Mouse (Mus musculus) midbrain, embryonic 11.5 days (tissue): ENCODE results near the gene Hoxa13. TPM values are rescaled to one million over a fixed set of nuclear protein-coding genes. Genes with fewer than 3 reads are reported as not detected.

Experiments used
- ATAC-seq: fragments of 200-750 bp; cut with Nextera tagmentation; 2 replicates; pipeline ENCODE4 v1.8.0; 2017; ENCODE audit warnings: moderate TSS enrichment, moderate library complexity; ENCODE audit not compliant: low FRiP score
- DNase-seq: peaks from one replicate; pipeline ENCODE4 v3.0.0; 2015; ENCODE audit warnings: low spot score; ENCODE audit errors: missing footprints
- H3K27ac ChIP-seq: fragments of 300-500 bp; sonication (generic); 2 replicates; pipeline ENCODE4 v1.5.1; 2014; ENCODE audit warnings: low read depth, low read length
- H3K27me3 ChIP-seq: fragments of 300-500 bp; sonication (generic); 2 replicates; pipeline ENCODE4 v1.6.1; 2014; ENCODE audit warnings: mild to moderate bottlenecking, low read length, moderate library complexity, mixed read lengths; ENCODE audit not compliant: control insufficient read depth, insufficient read depth
- H3K36me3 ChIP-seq: fragments of 300-500 bp; sonication (generic); 2 replicates; pipeline ENCODE4 v1.6.1; 2014; ENCODE audit warnings: mild to moderate bottlenecking, low read length, moderate library complexity, mixed read lengths; ENCODE audit not compliant: control insufficient read depth, insufficient read depth
- H3K4me1 ChIP-seq: fragments of 300-500 bp; sonication (generic); 2 replicates; pipeline ENCODE4 v1.6.1; 2014; ENCODE audit warnings: low read length; ENCODE audit not compliant: control insufficient read depth, insufficient read depth
- H3K4me2 ChIP-seq: fragments of 300-500 bp; sonication (generic); 2 replicates; pipeline ENCODE4 v1.6.1; 2014; ENCODE audit warnings: mild to moderate bottlenecking, moderate library complexity
- H3K4me3 ChIP-seq: fragments of 300-500 bp; sonication (generic); 2 replicates; pipeline ENCODE4 v1.5.1; 2014; ENCODE audit warnings: low read depth, low read length
- H3K9ac ChIP-seq: fragments of 300-500 bp; sonication (generic); 2 replicates; pipeline ENCODE4 v1.6.1; 2014; ENCODE audit warnings: low read length
- H3K9me3 ChIP-seq: fragments of 300-500 bp; sonication (generic); 2 replicates; pipeline ENCODE4 v1.6.1; 2016; ENCODE audit warnings: low read length; ENCODE audit not compliant: control insufficient read depth
- WGBS: fragments of 180-500 bp; shearing (Covaris S2); extraction: QIAGEN DNeasy Blood & Tissue Kit; methylation state at CpG from one replicate; pipeline ENCODE4 v1.1.7; 2014; 5-methylcytosine and 5-hydroxymethylcytosine counted together
- microRNA counts: library from miRNA; unstranded; fragments of <30 nt; microRNA quantifications from one replicate; lab custom pipeline; 2015
- microRNA-seq: library from miRNA; unstranded; fragments of <30 nt; microRNA quantifications from one replicate; pipeline ENCODE4, GENCODE M21; 2017
- polyA plus RNA-seq: library from polyadenylated mRNA; unstranded; fragments of >200 nt; fragmentation: Nextera tagmentation; extraction: Ambion mirVana; gene quantifications from 2 replicates; pipeline ENCODE4 v1.2.1, GENCODE M21; 2014

Hoxa13 gene
- polyA plus RNA-seq, 1 experiment from 2014 or later: not detected

- H3K27me3 ChIP-seq: peaks cover 100% of the 10 kb centered on the region
- peaks cover 8% of the 10 kb centered on the region for H3K4me1 ChIP-seq
- no peaks in the 10 kb centered on the region for H3K36me3 ChIP-seq
- 1% methylated on average over 22 of the region's 22 CpGs for WGBS
- no peak overlapping the region for H3K9ac ChIP-seq
- no peaks in the 10 kb centered on the region for H3K9me3 ChIP-seq
- ATAC-seq: no peak
- no peak overlapping the region for H3K4me3 ChIP-seq
- no peak for DNase-seq
- no peak overlapping the region for H3K4me2 ChIP-seq
- no peak overlapping the region for H3K27ac ChIP-seq
Measured at GRCm38 (mm10) chr6:52212556-52213118, 48.0 kb downstream of the Hoxa13 start.

GRCm38 (mm10) chr6:52211961-52212360 lies 48.7 kb downstream of the Hoxa13 start:
- H3K27me3 ChIP-seq: peaks cover 100% of the 10 kb centered on the region
- H3K4me2 ChIP-seq: no peak overlapping the region
- no peaks in the 10 kb centered on the region for H3K36me3 ChIP-seq
- no peak for ATAC-seq
- H3K9me3 ChIP-seq: no peaks in the 10 kb centered on the region
- WGBS: 3% methylated on average over 13 of the region's 13 CpGs
- no peak overlapping the region for H3K4me3 ChIP-seq
- no peak overlapping the region for H3K9ac ChIP-seq
- no peak for DNase-seq
- H3K27ac ChIP-seq: no peak overlapping the region
- H3K4me1 ChIP-seq: peaks cover 2% of the 10 kb centered on the region

- no peak overlapping the region for H3K27ac ChIP-seq
Measured at GRCm38 (mm10) chr6:52211170-52211935, 49.3 kb downstream of the Hoxa13 start.

GRCm38 (mm10) chr6:52209685-52210046 lies 51.0 kb downstream of the Hoxa13 start:
- no peak overlapping the region for H3K9ac ChIP-seq
- no peak overlapping the region for H3K4me3 ChIP-seq
- DNase-seq (no peak), ATAC-seq (no peak)
- H3K27ac ChIP-seq: no peak overlapping the region
- no peaks in the 10 kb centered on the region; the same call in 1 of the 2 replicates for H3K4me1 ChIP-seq
- 7% methylated on average over 12 of the region's 12 CpGs for WGBS
- peaks cover 100% of the 10 kb centered on the region for H3K27me3 ChIP-seq
- H3K4me2 ChIP-seq: no peak overlapping the region
- no peaks in the 10 kb centered on the region for H3K36me3 ChIP-seq
- H3K9me3 ChIP-seq: no peaks in the 10 kb centered on the region

More at GRCm38 (mm10) chr6:52211170-52211935, 49.3 kb downstream of the Hoxa13 start:
- H3K4me1 ChIP-seq: no peaks in the 10 kb centered on the region; the same call in 1 of the 2 replicates
- peaks cover 100% of the 10 kb centered on the region for H3K27me3 ChIP-seq
- WGBS: under 1% methylated on average over 37 of the region's 37 CpGs
- no peaks in the 10 kb centered on the region for H3K36me3 ChIP-seq
- peak; percentile 58; the same call in 1 of the 2 replicates for ATAC-seq
- no peak overlapping the region for H3K4me2 ChIP-seq
- no peaks in the 10 kb centered on the region for H3K9me3 ChIP-seq
- no peak overlapping the region for H3K4me3 ChIP-seq
- no peak overlapping the region for H3K9ac ChIP-seq
- DNase-seq: peak; percentile 99

- no peak overlapping the region for H3K4me3 ChIP-seq
- H3K27me3 ChIP-seq: peaks cover 100% of the 10 kb centered on the region
- no peak overlapping the region for H3K27ac ChIP-seq
- ATAC-seq: no peak
- WGBS: 2% methylated on average over 18 of the region's 18 CpGs
- no peaks in the 10 kb centered on the region for H3K36me3 ChIP-seq
- H3K9me3 ChIP-seq: no peaks in the 10 kb centered on the region
- H3K4me2 ChIP-seq: no peak overlapping the region
- DNase-seq: peak; percentile 94
- peaks cover 4% of the 10 kb centered on the region for H3K4me1 ChIP-seq
- no peak overlapping the region for H3K9ac ChIP-seq
Measured at GRCm38 (mm10) chr6:52208868-52209684, 51.6 kb downstream of the Hoxa13 start.

- H3K4me3 ChIP-seq: no peak within 1 kb of the TSS
- under 1% methylated on average over 47 of the region's 47 CpGs for WGBS
- peaks cover 100% of the 10 kb centered on the region for H3K27me3 ChIP-seq
- no peak for ATAC-seq
- H3K9me3 ChIP-seq: no peaks in the 10 kb centered on the region
- DNase-seq: no peak
- peaks cover 7% of the 10 kb centered on the region for H3K4me1 ChIP-seq
- H3K9ac ChIP-seq: no peak within 1 kb of the TSS
- no peak within 1 kb of the TSS for H3K27ac ChIP-seq
- H3K4me2 ChIP-seq: no peak within 1 kb of the TSS
- no peaks in the 10 kb centered on the region for H3K36me3 ChIP-seq
Measured at GRCm38 (mm10) chr6:52208072-52208867, 52.4 kb downstream of the Hoxa13 start, which contains the start of gene Hoxa6. Hoxa6 (minus strand) TSS chr6:52208722.

MicroRNA genes within 50 kb of the gene (microRNA counts, 519-probe panel; counts per million panel counts)
- microRNA mmu-miR-196b (lab: Ali Mortazavi, UCI): not detected

Small RNAs within 50 kb of the gene (microRNA-seq; reads per million reads assigned to microRNA genes)
- gene Mir196b: 9.3 reads per million, percentile 29 among the genes with 10 or more reads in this experiment

Other genes starting within 250 kb of the Hoxa13 start
- 8.5 and 10.0 TPM in 2 replicates for gene Skap2, start 248.3 kb downstream of the Hoxa13 start, polyA plus RNA-seq
- gene Hoxa1, start 102.6 kb downstream of the Hoxa13 start, polyA plus RNA-seq: 0.53 and 0.63 TPM in 2 replicates
- gene Hoxa2, start 96.0 kb downstream of the Hoxa13 start, polyA plus RNA-seq: 0.14 and 0.26 TPM in 2 replicates
- not detected in 2 replicates for gene 5730596B20Rik, start 83.4 kb downstream of the Hoxa13 start, polyA plus RNA-seq
- gene Hoxa4, start 69.1 kb downstream of the Hoxa13 start, polyA plus RNA-seq: not detected in 2 replicates
- not detected in 2 replicates for gene Hoxa5, start 56.3 kb downstream of the Hoxa13 start, polyA plus RNA-seq
- gene Hoxa6, start 52.2 kb downstream of the Hoxa13 start, polyA plus RNA-seq: not detected in 2 replicates
- gene Hoxa3, start 47.5 kb downstream of the Hoxa13 start, polyA plus RNA-seq: 0.11 TPM in 1 of 2 replicates, not detected in the other
- not detected in 2 replicates for gene Gm28308, start 47.5 kb downstream of the Hoxa13 start, polyA plus RNA-seq
- 0.14 TPM in 1 of 2 replicates, not detected in the other for gene Hoxa7, start 39.0 kb downstream of the Hoxa13 start, polyA plus RNA-seq
- gene Hoxa9, start 29.8 kb downstream of the Hoxa13 start, polyA plus RNA-seq: not detected in 2 replicates
- not detected in 2 replicates for gene Hoxa10, start 20.0 kb downstream of the Hoxa13 start, polyA plus RNA-seq
- not detected in 2 replicates for gene Hoxa11, start 15.1 kb downstream of the Hoxa13 start, polyA plus RNA-seq
- 0.23 and 0.30 TPM in 2 replicates for gene Evx1, start 52.6 kb upstream of the Hoxa13 start, polyA plus RNA-seq